Mouse (Mus musculus): ENCODE measurements at regions not wholly inside any gene's neighbourhood (a gene's known extent, or its start where the extent isn't known, plus 50 kb on each side); places are given as distances from the start of the nearest gene placed in this dataset.

DNA sequence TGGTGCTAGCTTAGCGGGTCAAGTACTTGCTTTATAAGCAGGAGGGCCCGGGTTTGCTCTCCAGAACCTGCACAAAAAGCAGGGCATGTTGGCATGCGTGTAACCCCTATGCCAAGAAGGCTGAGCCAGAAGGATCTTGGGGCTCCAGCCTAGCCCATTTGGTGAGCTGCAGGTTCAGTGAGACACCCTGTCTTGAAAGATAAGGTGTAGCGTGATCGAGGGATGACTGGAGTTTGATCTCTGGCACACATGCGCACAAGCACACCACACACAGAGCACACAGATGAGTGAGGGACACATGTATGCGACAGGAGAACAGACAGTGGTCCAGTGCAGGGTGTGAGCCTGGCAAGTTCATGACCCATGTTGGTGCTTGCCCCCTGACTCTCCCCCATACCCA is 152.1 kb downstream of the Gadd45g start:
- no peak overlapping the region for H3K4me2 ChIP-seq (ENCODE audit: low read length)
- 94% methylated on average over 7 of the region's 7 CpGs for WGBS
- no peak for ATAC-seq
- H3K4me3 ChIP-seq (replicated peaks; ENCODE audit: low read length): no peak overlapping the region
- H3K27ac ChIP-seq (ENCODE audit: low read length): no peak overlapping the region
- no peaks in the 10 kb centered on the region for H3K36me3 ChIP-seq (ENCODE audit: control insufficient read depth, insufficient read depth)
- no peaks in the 10 kb centered on the region for H3K27me3 ChIP-seq (replicated peaks; ENCODE audit: control insufficient read depth, insufficient read depth, low read length)
- H3K9me3 ChIP-seq (ENCODE audit: control insufficient read depth, low read length): no peaks in the 10 kb centered on the region
- H3K9ac ChIP-seq (replicated peaks; ENCODE audit: low read depth, low read length): no peak overlapping the region
- no peaks in the 10 kb centered on the region for H3K4me1 ChIP-seq (replicated peaks; ENCODE audit: control insufficient read depth, insufficient read depth, low read length)

DNA sequence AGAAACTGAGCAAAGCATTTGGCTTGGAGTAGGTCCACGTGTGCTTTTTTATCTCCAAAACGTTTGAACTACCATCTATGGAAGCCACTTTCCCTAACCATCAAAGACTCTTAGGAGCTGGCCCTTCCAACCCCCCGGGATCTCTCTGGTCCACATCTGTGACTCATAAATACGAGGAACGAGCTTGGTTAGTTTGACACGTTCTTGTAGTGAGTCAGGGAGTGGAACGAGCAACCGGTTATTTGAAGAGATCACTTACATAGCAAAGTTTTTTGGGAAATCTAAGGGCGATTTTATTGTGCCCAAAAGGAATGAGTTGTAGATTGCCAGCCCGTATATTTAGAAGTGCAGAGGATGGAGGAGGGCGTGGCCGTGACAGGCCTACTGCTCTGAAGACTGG is 155.3 kb downstream of the Gadd45g start:
- no peak for ATAC-seq
- Histone ChIP-seq H3K27ac (ENCODE audit: low read length) (no peak overlapping the region), H3K4me3 (replicated peaks; ENCODE audit: low read length) (no peak overlapping the region), H3K9me3 (ENCODE audit: control insufficient read depth, low read length) (no peaks in the 10 kb centered on the region), H3K36me3 (ENCODE audit: control insufficient read depth, insufficient read depth) (no peaks in the 10 kb centered on the region), H3K27me3 (replicated peaks; ENCODE audit: control insufficient read depth, insufficient read depth, low read length) (no peaks in the 10 kb centered on the region), H3K4me1 (replicated peaks; ENCODE audit: control insufficient read depth, insufficient read depth, low read length) (no peaks in the 10 kb centered on the region), H3K9ac (replicated peaks; ENCODE audit: low read depth, low read length) (no peak overlapping the region), H3K4me2 (ENCODE audit: low read length) (no peak overlapping the region)
- 85% methylated on average over 12 of the region's 12 CpGs for WGBS

DNA sequence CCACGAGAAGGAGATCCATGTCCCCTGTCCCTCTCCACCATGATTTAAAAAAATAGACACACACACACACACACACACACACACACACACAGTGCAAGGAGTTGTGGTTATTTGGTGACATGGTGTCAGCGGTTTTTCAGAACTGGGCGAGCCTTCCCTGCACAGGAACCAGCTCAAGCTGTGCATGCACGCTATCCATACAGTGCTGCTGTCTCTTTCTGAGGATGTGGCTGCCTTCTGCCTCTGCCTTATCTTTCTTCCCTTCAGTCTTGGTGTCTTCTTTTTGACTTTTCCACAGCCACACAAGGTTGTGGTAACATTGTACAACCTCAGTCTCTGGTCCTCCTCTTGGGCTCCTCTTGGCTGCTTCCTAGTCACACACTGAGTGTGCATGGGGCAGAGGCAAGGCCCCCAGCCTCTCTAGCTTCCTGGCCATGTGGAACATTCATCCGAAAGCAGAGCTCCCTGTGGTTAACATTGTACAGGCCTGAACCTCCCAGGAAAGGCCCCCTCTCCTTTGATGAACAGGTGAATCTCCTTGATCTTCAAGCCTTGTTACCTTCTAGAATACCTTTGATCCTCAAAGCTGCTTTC is 157.6 kb downstream of the Gadd45g start:
- H3K9me3 ChIP-seq (ENCODE audit: control insufficient read depth, low read length): no peaks in the 10 kb centered on the region

DNA sequence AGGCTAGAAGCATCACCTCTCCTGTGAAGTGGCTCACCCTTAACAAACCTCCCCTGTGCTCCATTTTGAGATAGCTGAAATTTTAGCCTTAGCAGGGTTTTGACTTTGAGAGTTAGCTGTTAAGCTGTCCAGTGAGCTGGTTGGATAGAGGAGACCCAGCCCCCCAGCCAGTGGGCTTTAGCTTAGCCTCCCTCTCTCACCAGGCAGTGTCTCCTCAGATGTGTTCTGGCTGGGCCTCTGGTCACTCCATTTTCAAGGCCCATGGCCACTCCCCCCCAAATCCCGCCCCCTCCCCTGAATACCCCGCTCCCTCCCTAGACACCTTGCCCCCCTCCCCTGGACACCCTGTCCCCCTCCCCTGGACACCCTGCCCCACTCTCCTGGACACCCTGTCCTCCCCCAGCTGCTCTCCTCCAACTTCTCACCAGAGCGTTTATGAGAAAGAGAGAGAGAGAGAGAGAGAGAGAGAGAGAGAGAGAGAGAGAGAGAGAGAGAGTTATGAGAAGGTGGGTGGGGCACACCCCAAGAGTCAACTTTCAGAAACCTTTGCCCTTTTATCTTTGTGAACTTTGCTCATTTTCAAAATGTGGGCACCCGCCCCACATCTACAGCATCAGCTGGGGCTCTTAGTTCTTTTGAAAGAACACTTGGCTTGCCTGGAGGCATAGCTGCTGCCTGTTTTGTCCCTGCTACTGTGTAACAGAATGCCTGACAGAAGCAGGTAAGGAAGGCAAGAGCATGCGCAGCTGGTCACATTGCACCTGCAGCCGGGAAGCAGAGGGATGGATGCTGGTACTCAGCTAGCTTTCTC is 161.3 kb downstream of the Gadd45g start:
- Histone ChIP-seq H3K9me3 (ENCODE audit: control insufficient read depth, low read length) (no peaks in the 10 kb centered on the region), H3K27ac (ENCODE audit: low read length) (no peak overlapping the region), H3K36me3 (ENCODE audit: control insufficient read depth, insufficient read depth) (no peaks in the 10 kb centered on the region), H3K4me3 (replicated peaks; ENCODE audit: low read length) (no peak overlapping the region), H3K4me1 (replicated peaks; ENCODE audit: control insufficient read depth, insufficient read depth, low read length) (no peaks in the 10 kb centered on the region), H3K4me2 (ENCODE audit: low read length) (no peak overlapping the region), H3K27me3 (replicated peaks; ENCODE audit: control insufficient read depth, insufficient read depth, low read length) (no peaks in the 10 kb centered on the region), H3K9ac (replicated peaks; ENCODE audit: low read depth, low read length) (no peak overlapping the region)
- 69% methylated on average over 5 of the region's 6 CpGs for WGBS
- ATAC-seq: no peak

More for the DNA sequence above, 157.6 kb downstream of the Gadd45g start:
- H3K36me3 ChIP-seq (ENCODE audit: control insufficient read depth, insufficient read depth): no peaks in the 10 kb centered on the region
- ATAC-seq: no peak
- H3K27me3 ChIP-seq (replicated peaks; ENCODE audit: control insufficient read depth, insufficient read depth, low read length): no peaks in the 10 kb centered on the region
- H3K9ac ChIP-seq (replicated peaks; ENCODE audit: low read depth, low read length): no peak overlapping the region
- H3K4me1 ChIP-seq (replicated peaks; ENCODE audit: control insufficient read depth, insufficient read depth, low read length): no peaks in the 10 kb centered on the region
- no peak overlapping the region for H3K4me2 ChIP-seq (ENCODE audit: low read length)
- H3K27ac ChIP-seq (ENCODE audit: low read length): no peak overlapping the region
- 84% methylated on average over 5 of the region's 5 CpGs for WGBS
- H3K4me3 ChIP-seq (replicated peaks; ENCODE audit: low read length): no peak overlapping the region

DNA sequence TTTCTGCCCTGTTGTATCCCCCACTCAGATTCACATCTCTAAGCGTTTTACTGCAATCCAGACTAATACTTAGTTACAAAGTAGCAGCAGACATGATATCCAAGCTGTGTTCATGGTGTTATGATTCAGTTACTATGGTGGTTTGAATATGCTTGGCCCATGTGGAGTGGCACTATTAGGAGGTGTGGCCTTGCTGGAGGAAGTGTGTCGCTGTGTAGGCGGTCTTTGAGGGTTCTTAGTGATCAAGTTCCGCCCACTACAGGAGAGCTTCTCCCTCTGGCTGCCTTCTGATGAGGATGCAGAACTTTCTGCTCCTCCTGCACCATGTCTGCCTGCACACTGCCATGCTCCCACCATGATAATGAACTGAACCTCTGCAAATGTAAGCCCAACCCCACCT is 162.8 kb downstream of the Gadd45g start:
- no peak for ATAC-seq
- no peaks in the 10 kb centered on the region for H3K9me3 ChIP-seq (ENCODE audit: control insufficient read depth, low read length)
- no peak overlapping the region for H3K27ac ChIP-seq (ENCODE audit: low read length)
- no peaks in the 10 kb centered on the region for H3K27me3 ChIP-seq (replicated peaks; ENCODE audit: control insufficient read depth, insufficient read depth, low read length)
- WGBS: 92% methylated on average over 4 of the region's 4 CpGs
- no peak overlapping the region for H3K4me2 ChIP-seq (ENCODE audit: low read length)
- H3K9ac ChIP-seq (replicated peaks; ENCODE audit: low read depth, low read length): no peak overlapping the region
- no peaks in the 10 kb centered on the region for H3K36me3 ChIP-seq (ENCODE audit: control insufficient read depth, insufficient read depth)
- H3K4me3 ChIP-seq (replicated peaks; ENCODE audit: low read length): no peak overlapping the region
- H3K4me1 ChIP-seq (replicated peaks; ENCODE audit: control insufficient read depth, insufficient read depth, low read length): 0 out of 2 replicates have a peak, but pooled peaks cover 4% of the 10 kb centered on the region

DNA sequence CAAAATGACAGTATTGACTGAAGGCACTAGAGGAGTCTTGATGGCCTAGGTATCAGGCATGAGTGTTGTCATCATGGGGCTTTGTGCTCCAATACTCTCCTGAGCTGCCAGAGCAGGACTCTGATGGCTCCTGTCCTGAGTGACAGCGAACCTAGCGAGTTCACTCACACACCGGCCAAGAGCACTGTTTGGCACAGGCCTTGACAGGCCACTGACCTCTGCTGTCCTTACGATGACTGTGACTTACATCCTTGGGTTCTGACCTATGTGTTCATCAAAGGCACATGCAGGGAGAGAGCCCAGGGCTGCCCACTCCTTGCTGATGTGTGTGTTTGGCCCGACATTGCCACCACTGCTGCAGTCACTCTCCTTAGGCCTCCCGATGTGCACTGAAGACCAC is 163.3 kb downstream of the Gadd45g start:
- no peak overlapping the region for H3K27ac ChIP-seq (ENCODE audit: low read length)
- H3K9ac ChIP-seq (replicated peaks; ENCODE audit: low read depth, low read length): no peak overlapping the region
- H3K27me3 ChIP-seq (replicated peaks; ENCODE audit: control insufficient read depth, insufficient read depth, low read length): no peaks in the 10 kb centered on the region
- no peak overlapping the region for H3K4me2 ChIP-seq (ENCODE audit: low read length)
- 94% methylated on average over 6 of the region's 6 CpGs for WGBS
- H3K4me3 ChIP-seq (replicated peaks; ENCODE audit: low read length): no peak overlapping the region
- peaks cover 7% of the 10 kb centered on the region for H3K4me1 ChIP-seq (replicated peaks; ENCODE audit: control insufficient read depth, insufficient read depth, low read length)
- ATAC-seq: no peak
- H3K9me3 ChIP-seq (ENCODE audit: control insufficient read depth, low read length): no peaks in the 10 kb centered on the region
- no peaks in the 10 kb centered on the region for H3K36me3 ChIP-seq (ENCODE audit: control insufficient read depth, insufficient read depth)

DNA sequence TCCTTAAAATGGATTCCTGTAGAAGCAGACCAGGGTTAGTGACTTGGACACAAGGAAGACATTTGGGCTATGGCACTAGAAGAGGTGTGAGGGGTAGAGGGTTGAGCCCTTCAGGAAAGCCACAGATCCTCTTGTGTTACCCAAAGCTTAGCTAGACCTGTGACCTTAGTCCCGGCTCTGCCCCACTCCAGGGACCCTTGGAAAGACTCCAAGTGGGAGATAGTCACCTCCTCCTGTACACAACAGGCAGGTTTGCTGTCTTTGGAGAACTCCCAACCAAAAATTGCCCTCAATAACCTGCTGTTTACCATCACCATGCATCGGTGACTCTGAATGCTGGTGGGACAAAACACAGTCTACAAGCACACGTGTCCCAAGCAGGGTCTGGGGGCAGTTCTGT is 164.5 kb downstream of the Gadd45g start:
- 72% methylated on average over 3 of the region's 3 CpGs for WGBS

DNA sequence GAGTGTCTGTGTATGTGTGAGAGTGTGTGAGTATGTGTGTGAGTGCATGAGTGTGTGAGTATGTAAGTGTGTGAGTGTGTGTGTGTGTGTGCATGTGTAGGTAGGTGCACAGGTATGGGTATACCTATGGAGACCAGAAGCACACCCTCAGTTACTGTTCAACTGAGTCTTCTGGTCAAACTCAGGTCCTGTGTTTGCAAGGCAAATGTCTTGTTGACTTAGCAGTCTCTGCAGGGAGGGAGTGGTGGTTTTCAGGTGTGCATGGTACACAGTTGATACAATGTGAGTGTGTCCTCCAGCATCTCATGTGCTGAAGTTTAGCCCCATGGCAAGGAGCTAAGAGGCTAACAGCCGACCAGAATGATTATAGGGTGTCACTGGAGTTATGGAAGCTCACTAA is 166.7 kb downstream of the Gadd45g start:
- ATAC-seq: no peak
- no peaks in the 10 kb centered on the region for H3K36me3 ChIP-seq (ENCODE audit: control insufficient read depth, insufficient read depth)
- H3K4me1 ChIP-seq (replicated peaks; ENCODE audit: control insufficient read depth, insufficient read depth, low read length): peaks cover 17% of the 10 kb centered on the region
- no peaks in the 10 kb centered on the region for H3K27me3 ChIP-seq (replicated peaks; ENCODE audit: control insufficient read depth, insufficient read depth, low read length)
- no peak overlapping the region for H3K4me2 ChIP-seq (ENCODE audit: low read length)
- no peak overlapping the region for H3K4me3 ChIP-seq (replicated peaks; ENCODE audit: low read length)
- no peak overlapping the region for H3K9ac ChIP-seq (replicated peaks; ENCODE audit: low read depth, low read length)
- H3K27ac ChIP-seq (ENCODE audit: low read length): no peak overlapping the region
- WGBS: 70% methylated on average over 1 of the region's 1 CpGs
- no peaks in the 10 kb centered on the region for H3K9me3 ChIP-seq (ENCODE audit: control insufficient read depth, low read length)

More for the DNA sequence above, 164.5 kb downstream of the Gadd45g start:
- H3K27me3 ChIP-seq (replicated peaks; ENCODE audit: control insufficient read depth, insufficient read depth, low read length): no peaks in the 10 kb centered on the region
- no peak overlapping the region for H3K4me3 ChIP-seq (replicated peaks; ENCODE audit: low read length)
- H3K4me2 ChIP-seq (ENCODE audit: low read length): no peak overlapping the region
- no peak overlapping the region for H3K27ac ChIP-seq (ENCODE audit: low read length)
- H3K9me3 ChIP-seq (ENCODE audit: control insufficient read depth, low read length): no peaks in the 10 kb centered on the region
- no peaks in the 10 kb centered on the region for H3K36me3 ChIP-seq (ENCODE audit: control insufficient read depth, insufficient read depth)
- H3K9ac ChIP-seq (replicated peaks; ENCODE audit: low read depth, low read length): no peak overlapping the region
- no peak for ATAC-seq
- H3K4me1 ChIP-seq (replicated peaks; ENCODE audit: control insufficient read depth, insufficient read depth, low read length): peaks cover 17% of the 10 kb centered on the region

DNA sequence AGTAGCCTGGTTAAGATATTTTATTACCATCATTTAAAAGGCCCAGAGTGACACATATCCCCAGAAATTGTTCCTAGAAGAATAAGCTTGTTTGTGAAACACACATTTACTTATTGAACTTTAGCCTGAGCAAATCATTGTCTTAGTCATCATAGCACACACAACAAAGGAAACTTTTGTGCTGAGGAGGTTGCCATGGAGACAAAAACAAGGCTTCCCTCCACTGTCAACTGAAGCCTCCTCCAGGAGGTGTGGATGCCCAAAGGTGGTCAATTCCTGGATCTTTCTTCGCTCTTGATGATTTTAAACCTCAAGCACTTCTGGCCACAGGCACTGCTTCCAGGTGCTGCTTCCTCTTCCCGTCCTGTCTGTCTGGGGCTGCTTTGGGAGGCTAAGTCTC is 167.3 kb downstream of the Gadd45g start:
- no peaks in the 10 kb centered on the region for H3K9me3 ChIP-seq (ENCODE audit: control insufficient read depth, low read length)
- no peak overlapping the region for H3K4me3 ChIP-seq (replicated peaks; ENCODE audit: low read length)
- H3K4me1 ChIP-seq (replicated peaks; ENCODE audit: control insufficient read depth, insufficient read depth, low read length): peaks cover 17% of the 10 kb centered on the region
- no peak overlapping the region for H3K4me2 ChIP-seq (ENCODE audit: low read length)
- no peak for ATAC-seq
- no peak overlapping the region for H3K9ac ChIP-seq (replicated peaks; ENCODE audit: low read depth, low read length)
- 65% methylated on average over 2 of the region's 2 CpGs for WGBS
- no peaks in the 10 kb centered on the region for H3K36me3 ChIP-seq (ENCODE audit: control insufficient read depth, insufficient read depth)
- no peak overlapping the region for H3K27ac ChIP-seq (ENCODE audit: low read length)
- H3K27me3 ChIP-seq (replicated peaks; ENCODE audit: control insufficient read depth, insufficient read depth, low read length): no peaks in the 10 kb centered on the region
